ENCODE assay signal across 7 mouse cellular contexts in genomic region chr6:120580713-120581015, GRCm38 (mm10). TPM values are rescaled to one million over a fixed set of nuclear protein-coding genes. Genes with fewer than 3 reads are reported as not detected.
DNase-seq lines count a peak whose midpoint lies in the region; ATAC-seq and TF ChIP-seq lines count a peak whose summit lies in the region.

No protein-coding gene starts in this region.

- no peak overlapping the region for H3K27ac ChIP-seq in left cerebral cortex, adult 2 months
- peak overlapping the region; percentile 71 for H3K27ac ChIP-seq in embryonic facial prominence, embryonic 10.5 days (replicated peaks)
- H3K27ac ChIP-seq in hindbrain, embryonic 14.5 days = peak overlapping the region; percentile 63; the same call in 1 of the 2 replicates
- H3K27ac ChIP-seq in midbrain, embryonic 15.5 days = peak overlapping the region; percentile 70; the same call in 1 of the 2 replicates

- H3K9ac ChIP-seq in hindbrain, embryonic 14.5 days = peak overlapping the region; percentile 39; the same call in 1 of the 2 replicates
- H3K9ac ChIP-seq in midbrain, embryonic 15.5 days = no peak overlapping the region

- peaks cover 16% of the 10 kb centered on the region for H3K27me3 ChIP-seq in embryonic facial prominence, embryonic 10.5 days (replicated peaks; ENCODE audit: low read depth, poor library complexity, severe bottlenecking)
- H3K27me3 ChIP-seq in hindbrain, embryonic 14.5 days (ENCODE audit: control insufficient read depth, insufficient read depth, low read length) = no peaks in the 10 kb centered on the region
- no peaks in the 10 kb centered on the region for H3K27me3 ChIP-seq in midbrain, embryonic 15.5 days (replicated peaks)

- H3K4me3 ChIP-seq in left cerebral cortex, adult 2 months = 0 out of 2 replicates have a peak overlapping the region, but pooled peaks have one; percentile 2
- H3K4me3 ChIP-seq in embryonic facial prominence, embryonic 10.5 days = peak overlapping the region; percentile 64
- peak overlapping the region; percentile 29 for H3K4me3 ChIP-seq in hindbrain, embryonic 14.5 days (replicated peaks; ENCODE audit: low read length)
- H3K4me3 ChIP-seq in midbrain, embryonic 15.5 days = peak overlapping the region; percentile 47

- ATAC-seq in hindbrain, embryonic 14.5 days (ENCODE audit: low FRiP score) = peak; percentile 9
- ATAC-seq in midbrain, embryonic 15.5 days (replicated peaks) = peak; percentile 32

- DNase-seq in left cerebral cortex, adult 2 months (ENCODE audit: extremely low spot score in 1 of 2, low spot score in 2 of 2) = no peak
- DNase-seq in left cerebral cortex, postnatal 14 days (ENCODE audit: low spot score in 2 of 2) = no peak
- no peak for DNase-seq in embryonic facial prominence, embryonic 10.5 days (ENCODE audit: low spot score)
- DNase-seq in hindbrain, embryonic 14.5 days (ENCODE audit: low spot score) = peak; percentile 49
- DNase-seq in layer of hippocampus, postnatal 25 days (ENCODE audit: extremely low spot score in 1 of 2, low spot score in 1 of 2) = no peak
- DNase-seq in lung, postnatal 25 days (ENCODE audit: low spot score) = no peak

- H3K36me3 ChIP-seq in embryonic facial prominence, embryonic 10.5 days (replicated peaks) = no peaks in the 10 kb centered on the region
- H3K36me3 ChIP-seq in hindbrain, embryonic 14.5 days (replicated peaks; ENCODE audit: control insufficient read depth, insufficient read depth) = no peaks in the 10 kb centered on the region
- no peaks in the 10 kb centered on the region for H3K36me3 ChIP-seq in midbrain, embryonic 15.5 days (replicated peaks)

- WGBS in embryonic facial prominence, embryonic 10.5 days = 3% methylated on average over 1 of the region's 1 CpGs
- 0% methylated on average over 1 of the region's 1 CpGs for WGBS in hindbrain, embryonic 14.5 days
- 0% methylated on average over 1 of the region's 1 CpGs for WGBS in midbrain, embryonic 15.5 days

- H3K9me3 ChIP-seq in embryonic facial prominence, embryonic 10.5 days = no peaks in the 10 kb centered on the region
- no peaks in the 10 kb centered on the region for H3K9me3 ChIP-seq in hindbrain, embryonic 14.5 days (ENCODE audit: control insufficient read depth, low read length)
- no peaks in the 10 kb centered on the region for H3K9me3 ChIP-seq in midbrain, embryonic 15.5 days

- intact Hi-C loops in left cerebral cortex, adult 2 months (cut with DNase I) = no loop called here
- intact Hi-C loops in left cerebral cortex, postnatal 14 days (cut with DNase I) = no loop called here

- TF ChIP-seq CTCF in left cerebral cortex, adult 2 months (IDR thresholded peaks at IDR 0.05) = no peak

- peak overlapping the region; percentile 73 for H3K4me2 ChIP-seq in hindbrain, embryonic 14.5 days (replicated peaks)
- peak overlapping the region; percentile 83 for H3K4me2 ChIP-seq in midbrain, embryonic 15.5 days

- peaks cover 36% of the 10 kb centered on the region for H3K4me1 ChIP-seq in embryonic facial prominence, embryonic 10.5 days
- H3K4me1 ChIP-seq in hindbrain, embryonic 14.5 days (replicated peaks; ENCODE audit: control insufficient read depth, insufficient read depth, low read length) = peaks cover 19% of the 10 kb centered on the region
- peaks cover 19% of the 10 kb centered on the region for H3K4me1 ChIP-seq in midbrain, embryonic 15.5 days

RNA-seq across cellular contexts. Expression of gene Hdhd5, which starts 49.5 kb away (rescaled TPM):
- total RNA-seq in left cerebral cortex, adult 2 months (2021) = 10 to 100 TPM; 35.2 to 41.0 TPM
- total RNA-seq in left cerebral cortex, postnatal 14 days (2021) = 10 to 100 TPM; 34.4 to 34.9 TPM
- 22.9 and 24.0 TPM in 2 replicates for polyA plus RNA-seq in embryonic facial prominence, embryonic 10.5 days (2016; fragmentation: Nextera tagmentation; extraction: Ambion mirVana)
- polyA plus RNA-seq in hindbrain, embryonic 14.5 days (2014; fragmentation: Nextera tagmentation; extraction: Ambion mirVana) = 9.6 and 13.4 TPM in 2 replicates
- polyA plus RNA-seq in midbrain, embryonic 15.5 days (2015; fragmentation: Nextera tagmentation; extraction: Ambion mirVana) = 15.5 and 18.0 TPM in 2 replicates
- total RNA-seq in layer of hippocampus, postnatal 25 days (2021) = 10 to 100 TPM; 26.2 to 35.9 TPM

Comparison
In these comparisons a context has a peak if more than half of its experiments do, and no peak if none do; other contexts are left out.
1. H3K4me3 ChIP-seq: peak in every context shown above with its lines; median percentile 64 in embryonic facial prominence, embryonic 10.5 days; 47 in midbrain, embryonic 15.5 days; 29 in hindbrain, embryonic 14.5 days; 2 in left cerebral cortex, adult 2 months.